Mouse (Mus musculus): ENCODE data around the gene Tmod1.

Gene Tmod1

GRCm38 (mm10) chr4:46092429-46093076 is 53.8 kb downstream of the Tmod1 start:
- Histone ChIP-seq H3K27me3 (ENCODE audit: control insufficient read depth, insufficient read depth, low read length, poor library complexity, severe bottlenecking) (no peaks in the 10 kb centered on the region), H3K36me3 (ENCODE audit: control insufficient read depth, insufficient read depth, low read length, poor library complexity, severe bottlenecking) (no peaks in the 10 kb centered on the region)
- no peak for DNase-seq (ENCODE audit: low read depth, low spot score)

- H3K27me3 ChIP-seq (ENCODE audit: control insufficient read depth, insufficient read depth, low read length, poor library complexity, severe bottlenecking) = no peaks in the 10 kb centered on the region
- no peak for DNase-seq (ENCODE audit: low read depth, low spot score)
- H3K36me3 ChIP-seq (ENCODE audit: control insufficient read depth, insufficient read depth, low read length, poor library complexity, severe bottlenecking) = no peaks in the 10 kb centered on the region
Measured at GRCm38 (mm10) chr4:46094916-46095825, 56.4 kb downstream of the Tmod1 start.

- H3K36me3 ChIP-seq (ENCODE audit: control insufficient read depth, insufficient read depth, low read length, poor library complexity, severe bottlenecking) = no peaks in the 10 kb centered on the region
- H3K27me3 ChIP-seq (ENCODE audit: control insufficient read depth, insufficient read depth, low read length, poor library complexity, severe bottlenecking) = no peaks in the 10 kb centered on the region
- no peak for DNase-seq (ENCODE audit: low read depth, low spot score)
Measured at GRCm38 (mm10) chr4:46095826-46096159, 57.1 kb downstream of the Tmod1 start.

GRCm38 (mm10) chr4:46096546-46096945 is 57.8 kb downstream of the Tmod1 start:
- Histone ChIP-seq H3K27me3 (ENCODE audit: control insufficient read depth, insufficient read depth, low read length, poor library complexity, severe bottlenecking) (no peaks in the 10 kb centered on the region), H3K36me3 (ENCODE audit: control insufficient read depth, insufficient read depth, low read length, poor library complexity, severe bottlenecking) (no peaks in the 10 kb centered on the region)
- no peak for DNase-seq (ENCODE audit: low read depth, low spot score)

GRCm38 (mm10) chr4:46097591-46097990 is 58.9 kb downstream of the Tmod1 start:
- DNase-seq (ENCODE audit: low read depth, low spot score) = no peak
- Histone ChIP-seq H3K27me3 (ENCODE audit: control insufficient read depth, insufficient read depth, low read length, poor library complexity, severe bottlenecking) (no peaks in the 10 kb centered on the region), H3K36me3 (ENCODE audit: control insufficient read depth, insufficient read depth, low read length, poor library complexity, severe bottlenecking) (no peaks in the 10 kb centered on the region)

- no peaks in the 10 kb centered on the region for H3K36me3 ChIP-seq (ENCODE audit: control insufficient read depth, insufficient read depth, low read length, poor library complexity, severe bottlenecking)
- H3K27me3 ChIP-seq (ENCODE audit: control insufficient read depth, insufficient read depth, low read length, poor library complexity, severe bottlenecking) = no peaks in the 10 kb centered on the region
- no peak for DNase-seq (ENCODE audit: low read depth, low spot score)
Measured at GRCm38 (mm10) chr4:46099132-46099531, 60.4 kb downstream of the Tmod1 start.

GRCm38 (mm10) chr4:46100539-46100938 is 61.8 kb downstream of the Tmod1 start:
- H3K27me3 ChIP-seq (ENCODE audit: control insufficient read depth, insufficient read depth, low read length, poor library complexity, severe bottlenecking) = no peaks in the 10 kb centered on the region
- DNase-seq (ENCODE audit: low read depth, low spot score) = no peak
- H3K36me3 ChIP-seq (ENCODE audit: control insufficient read depth, insufficient read depth, low read length, poor library complexity, severe bottlenecking) = no peaks in the 10 kb centered on the region

- Histone ChIP-seq H3K36me3 (ENCODE audit: control insufficient read depth, insufficient read depth, low read length, poor library complexity, severe bottlenecking) (no peaks in the 10 kb centered on the region), H3K27me3 (ENCODE audit: control insufficient read depth, insufficient read depth, low read length, poor library complexity, severe bottlenecking) (no peaks in the 10 kb centered on the region)
- no peak for DNase-seq (ENCODE audit: low read depth, low spot score)
Measured at GRCm38 (mm10) chr4:46101211-46101711, 62.5 kb downstream of the Tmod1 start.

GRCm38 (mm10) chr4:46102078-46102769 is 63.5 kb downstream of the Tmod1 start:
- no peaks in the 10 kb centered on the region for H3K27me3 ChIP-seq (ENCODE audit: control insufficient read depth, insufficient read depth, low read length, poor library complexity, severe bottlenecking)
- H3K36me3 ChIP-seq (ENCODE audit: control insufficient read depth, insufficient read depth, low read length, poor library complexity, severe bottlenecking) = no peaks in the 10 kb centered on the region
- no peak for DNase-seq (ENCODE audit: low read depth, low spot score)

- no peak for DNase-seq (ENCODE audit: low read depth, low spot score)
- Histone ChIP-seq H3K36me3 (ENCODE audit: control insufficient read depth, insufficient read depth, low read length, poor library complexity, severe bottlenecking) (0 out of 2 replicates have a peak, but pooled peaks cover 3% of the 10 kb centered on the region), H3K27me3 (ENCODE audit: control insufficient read depth, insufficient read depth, low read length, poor library complexity, severe bottlenecking) (no peaks in the 10 kb centered on the region)
Measured at GRCm38 (mm10) chr4:46110084-46110483, 71.3 kb downstream of the Tmod1 start.

GRCm38 (mm10) chr4:46111361-46111760 is 72.6 kb downstream of the Tmod1 start:
- Histone ChIP-seq H3K27me3 (ENCODE audit: control insufficient read depth, insufficient read depth, low read length, poor library complexity, severe bottlenecking) (no peaks in the 10 kb centered on the region), H3K36me3 (ENCODE audit: control insufficient read depth, insufficient read depth, low read length, poor library complexity, severe bottlenecking) (peaks cover 10% of the 10 kb centered on the region; the same call in 1 of the 2 replicates)
- no peak for DNase-seq (ENCODE audit: low read depth, low spot score)

GRCm38 (mm10) chr4:46115308-46115707 is 76.6 kb downstream of the Tmod1 start:
- Histone ChIP-seq H3K36me3 (ENCODE audit: control insufficient read depth, insufficient read depth, low read length, poor library complexity, severe bottlenecking) (peaks cover 23% of the 10 kb centered on the region), H3K27me3 (ENCODE audit: control insufficient read depth, insufficient read depth, low read length, poor library complexity, severe bottlenecking) (no peaks in the 10 kb centered on the region)
- no peak for DNase-seq (ENCODE audit: low read depth, low spot score)

GRCm38 (mm10) chr4:46116544-46117175 is 77.9 kb downstream of the Tmod1 start:
- Histone ChIP-seq H3K36me3 (ENCODE audit: control insufficient read depth, insufficient read depth, low read length, poor library complexity, severe bottlenecking) (peaks cover 23% of the 10 kb centered on the region), H3K27me3 (ENCODE audit: control insufficient read depth, insufficient read depth, low read length, poor library complexity, severe bottlenecking) (no peaks in the 10 kb centered on the region)
- no peak for DNase-seq (ENCODE audit: low read depth, low spot score)

GRCm38 (mm10) chr4:46117536-46117935 is 78.8 kb downstream of the Tmod1 start:
- Histone ChIP-seq H3K27me3 (ENCODE audit: control insufficient read depth, insufficient read depth, low read length, poor library complexity, severe bottlenecking) (no peaks in the 10 kb centered on the region), H3K36me3 (ENCODE audit: control insufficient read depth, insufficient read depth, low read length, poor library complexity, severe bottlenecking) (peaks cover 23% of the 10 kb centered on the region)
- no peak for DNase-seq (ENCODE audit: low read depth, low spot score)
